Mouse (Mus musculus) ES-E14 (cell line): ENCODE measurements at regions not wholly inside any gene's neighbourhood (a gene's known extent, or its start where the extent isn't known, plus 50 kb on each side); places are given as distances from the start of the nearest gene placed in this dataset.

Source experiments
- DNase-seq: peaks from one replicate; pipeline ENCODE4 v3.0.0-alpha.2; 2013; ENCODE audit warnings: low read depth, low spot score
- H3K27ac ChIP-seq: 2 replicates; pipeline ENCODE4 v1.5.1; 2012; ENCODE audit warnings: low read depth, mild to moderate bottlenecking, low read length, moderate library complexity, mixed read lengths; ENCODE audit not compliant: poor library complexity, insufficient read depth, severe bottlenecking
- H3K36me3 ChIP-seq: 2 replicates; pipeline ENCODE4 v1.6.1; 2012; ENCODE audit warnings: mild to moderate bottlenecking, low read length, moderate library complexity, mixed read lengths; ENCODE audit not compliant: control insufficient read depth, poor library complexity, insufficient read depth, severe bottlenecking
- H3K4me1 ChIP-seq, 2 experiments: fragments of 150-350 bp in 1 of 2; sonication (generic) in 1 of 2; 2 replicates each; pipeline ENCODE4 v1.6.1; 2012; ENCODE audit warnings: low read length in 2 of 2, mild to moderate bottlenecking in 1 of 2, mixed read lengths in 1 of 2; ENCODE audit not compliant: control insufficient read depth in 2 of 2, insufficient read depth in 2 of 2, poor library complexity in 1 of 2
- H3K4me3 ChIP-seq, 2 experiments: fragments of 150-350 bp in 1 of 2; sonication (generic) in 1 of 2; 2 replicates each; pipeline ENCODE4 v1.5.1; 2012; ENCODE audit warnings: low read length in 2 of 2, low read depth in 1 of 2, mild to moderate bottlenecking in 1 of 2, mixed read lengths in 1 of 2; ENCODE audit not compliant: insufficient read depth in 1 of 2, poor library complexity in 1 of 2, severe bottlenecking in 1 of 2
- H3K9ac ChIP-seq: 2 replicates; pipeline ENCODE4 v1.6.1; 2012; ENCODE audit warnings: low read depth, mild to moderate bottlenecking, low read length, mixed read lengths; ENCODE audit not compliant: poor library complexity, insufficient read depth, severe bottlenecking
- H3K9me3 ChIP-seq: fragments of 150-350 bp; sonication (generic); 2 replicates; pipeline ENCODE4 v1.6.1; 2012; ENCODE audit warnings: low read depth, mild to moderate bottlenecking, low read length; ENCODE audit not compliant: control insufficient read depth, insufficient read depth
- CHD2 ChIP-seq: IDR thresholded peaks from 2 replicates; pipeline ENCODE4 v1.6.1; 2014; ENCODE audit warnings: mild to moderate bottlenecking, low read depth, low read length, inconsistent platforms
- HCFC1 ChIP-seq: IDR thresholded peaks from 2 replicates; pipeline ENCODE4 v1.6.1; 2012; ENCODE audit warnings: low read length, inconsistent platforms, borderline replicate concordance; ENCODE audit not compliant: insufficient read depth
- MAFK ChIP-seq: IDR thresholded peaks from 2 replicates; pipeline ENCODE4 v1.6.1; 2014; ENCODE audit warnings: mild to moderate bottlenecking, low read depth, low read length, inconsistent platforms; ENCODE audit not compliant: insufficient read depth
- ZC3H11A ChIP-seq: IDR thresholded peaks from 2 replicates; pipeline ENCODE4 v1.6.1; 2012; ENCODE audit warnings: low read depth, mild to moderate bottlenecking, inconsistent platforms, low read length, borderline replicate concordance
- ZNF384 ChIP-seq: IDR thresholded peaks from 2 replicates; pipeline ENCODE4 v1.6.1; 2012; ENCODE audit warnings: low read depth, low read length, inconsistent platforms
- in situ Hi-C, 2 experiments: fragments of 600-800 bp; cut with MboI; formaldehyde crosslinking; loops; one replicate each; pipeline ENCODE4 v1.15.1; 2025; ENCODE audit warnings: low sequenced_read_pairs in 2 of 2, inconsistent platforms in 1 of 2; ENCODE audit not compliant: unreplicated experiment in 2 of 2

DNA sequence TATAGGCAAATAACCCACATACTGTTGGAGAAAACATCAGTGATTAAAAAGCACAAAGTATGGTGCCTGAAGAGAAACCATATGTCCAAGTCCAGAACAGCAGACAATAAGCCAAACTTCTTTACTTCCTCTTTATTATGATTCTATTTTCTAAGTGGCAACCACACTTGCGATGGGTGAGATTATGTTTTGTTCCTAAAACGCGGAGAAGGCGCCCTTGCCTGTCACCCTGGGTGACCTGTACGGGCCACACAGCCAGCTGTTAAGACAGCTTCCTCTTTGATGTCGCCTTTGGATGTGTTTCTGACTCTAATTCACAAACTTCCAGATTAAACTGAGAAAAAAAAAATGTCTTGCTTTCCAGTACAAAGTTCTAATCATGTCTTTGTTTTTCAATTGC is 83.9 kb upstream of the Sgip1 start:
- TF ChIP-seq ZC3H11A (no peak), CHD2 (no peak), MAFK (no peak), ZNF384 (no peak), HCFC1 (no peak)
- Histone ChIP-seq H3K27ac (no peak overlapping the region), H3K9me3 (no peaks in the 10 kb centered on the region), H3K4me1 (no peaks in the 10 kb centered on the region), H3K36me3 (no peaks in the 10 kb centered on the region), H3K4me3 (no peak overlapping the region), H3K9ac (no peak overlapping the region)
- no peak for DNase-seq
- in situ Hi-C loops: loop anchor here (10.0 to 25.0 kb wide), 3 partner anchors 170 to 420 kb away; no protein-coding TSS in a partner anchor

DNA sequence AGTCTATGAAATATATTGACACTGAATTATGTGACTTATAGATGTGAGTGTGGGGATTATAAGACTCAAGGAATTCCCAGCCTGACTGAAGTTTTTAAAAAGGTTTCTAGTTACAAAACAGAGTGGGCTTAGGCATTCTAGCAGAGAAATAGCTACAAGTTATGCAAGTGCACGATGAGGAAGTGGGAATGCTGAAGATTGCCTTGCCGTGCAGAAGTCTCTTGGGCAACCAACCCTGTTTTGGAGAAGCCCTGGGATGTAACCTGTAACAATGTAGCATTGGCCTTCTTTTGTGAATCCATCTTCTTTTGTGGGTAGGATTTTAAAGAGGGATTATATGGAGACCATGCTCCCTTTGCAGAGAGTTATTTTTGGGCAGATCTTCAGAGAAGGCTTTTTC is 82.5 kb upstream of the Sgip1 start:
- no peak for DNase-seq
- no peaks in the 10 kb centered on the region for H3K36me3 ChIP-seq
- H3K4me1 ChIP-seq: no peaks in the 10 kb centered on the region
- no peaks in the 10 kb centered on the region for H3K9me3 ChIP-seq
- in situ Hi-C loops: loop anchor here (10.0 to 25.0 kb wide), 3 partner anchors 171 to 421 kb away; no protein-coding TSS in a partner anchor
- TF ChIP-seq ZNF384: no peak
- no peak for TF ChIP-seq HCFC1
- no peak for TF ChIP-seq CHD2
- no peak for TF ChIP-seq MAFK
- no peak for TF ChIP-seq ZC3H11A
- H3K9ac ChIP-seq: no peak overlapping the region
- H3K4me3 ChIP-seq: no peak overlapping the region
- no peak overlapping the region for H3K27ac ChIP-seq

DNA sequence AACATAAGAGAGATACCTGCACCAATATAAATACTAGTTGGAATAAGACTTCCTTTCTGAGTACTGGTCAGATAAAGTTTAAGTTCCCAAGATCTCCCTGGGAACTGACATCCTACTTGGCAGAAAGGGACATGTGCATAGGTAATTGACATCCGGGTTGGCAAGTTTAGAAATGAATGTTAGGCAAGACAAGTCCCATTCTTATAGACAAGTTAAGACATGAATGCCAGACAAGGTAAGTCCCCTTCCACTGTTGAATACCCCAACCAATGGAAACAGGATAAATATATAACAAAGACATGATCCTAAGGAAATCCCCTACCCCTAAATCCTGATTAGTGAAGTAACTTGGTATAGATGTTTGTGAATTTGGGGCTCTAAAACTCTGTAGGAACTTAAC is 77.5 kb upstream of the Sgip1 start:
- no peaks in the 10 kb centered on the region for H3K9me3 ChIP-seq
- no peak overlapping the region for H3K4me3 ChIP-seq
- H3K36me3 ChIP-seq: no peaks in the 10 kb centered on the region
- no peaks in the 10 kb centered on the region for H3K4me1 ChIP-seq
- no peak for TF ChIP-seq ZNF384
- TF ChIP-seq ZC3H11A: no peak
- TF ChIP-seq MAFK: no peak
- no peak for TF ChIP-seq CHD2
- TF ChIP-seq HCFC1: no peak
- DNase-seq: no peak
- H3K9ac ChIP-seq: no peak overlapping the region
- in situ Hi-C loops: loop anchor here (25.0 kb wide), 2 partner anchors 176 to 426 kb away; no protein-coding TSS in a partner anchor
- H3K27ac ChIP-seq: no peak overlapping the region

DNA sequence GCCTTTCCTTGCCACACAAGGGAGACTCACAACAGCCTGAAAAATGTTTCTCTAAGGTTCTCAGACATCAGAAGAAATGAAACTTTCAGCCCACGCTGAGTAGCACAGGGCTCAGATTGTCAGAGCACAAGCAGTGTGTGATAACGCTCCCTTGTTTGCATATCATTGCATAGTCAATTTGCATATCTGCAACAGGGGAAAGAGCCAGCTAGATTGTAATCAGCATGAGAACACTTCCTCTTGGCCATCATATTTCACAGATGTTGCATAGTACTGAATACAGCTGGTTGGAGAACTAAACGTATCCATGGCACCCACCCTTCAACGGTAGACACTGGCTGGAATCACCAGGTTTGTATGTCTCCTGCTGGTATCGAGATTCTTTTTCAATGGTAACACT is 58.9 kb upstream of the Sgip1 start:
- Histone ChIP-seq H3K36me3 (no peaks in the 10 kb centered on the region), H3K4me3 (no peak overlapping the region), H3K27ac (no peak overlapping the region), H3K4me1 (no peaks in the 10 kb centered on the region), H3K9me3 (no peaks in the 10 kb centered on the region), H3K9ac (no peak overlapping the region)
- in situ Hi-C loops: no loop called here
- no peak for DNase-seq
- no peak for TF ChIP-seq HCFC1
- TF ChIP-seq ZC3H11A: no peak
- TF ChIP-seq CHD2: no peak
- TF ChIP-seq ZNF384: no peak
- TF ChIP-seq MAFK: no peak

GRCm38 (mm10) chr4:102685045-102685444 is 56.1 kb upstream of the Sgip1 start:
- no peak for DNase-seq
- in situ Hi-C loops: no loop called here
- no peaks in the 10 kb centered on the region for H3K9me3 ChIP-seq
- TF ChIP-seq ZC3H11A (no peak), HCFC1 (no peak), MAFK (no peak), CHD2 (no peak), ZNF384 (no peak)
- no peak overlapping the region for H3K9ac ChIP-seq
- H3K36me3 ChIP-seq: no peaks in the 10 kb centered on the region
- H3K27ac ChIP-seq: no peak overlapping the region
- no peak overlapping the region for H3K4me3 ChIP-seq
- H3K4me1 ChIP-seq: no peaks in the 10 kb centered on the region
